Mouse (Mus musculus) E14TG2a.4 (cell line): ENCODE results near the gene Nexn.
A peak's percentile ranks its signal among the peaks of the same experiment; 100 is the strongest.

ENCODE experiments used
- H3K27me3 ChIP-seq: 2 replicates; pipeline ENCODE4 v1.6.1; 2014; ENCODE audit warnings: low read length, control low read depth; ENCODE audit not compliant: insufficient read depth
- H3K36me3 ChIP-seq: 2 replicates; pipeline ENCODE4 v1.6.1; 2014; ENCODE audit warnings: low read length, control low read depth; ENCODE audit not compliant: insufficient read depth
- H3K4me1 ChIP-seq: replicated peaks from 2 replicates; pipeline ENCODE4 v1.6.1; 2014; ENCODE audit warnings: low read depth, low read length, control low read depth
- H3K4me3 ChIP-seq: replicated peaks from 2 replicates; pipeline ENCODE4 v1.5.1; 2014; ENCODE audit warnings: mild to moderate bottlenecking, low read length
- H3K9me3 ChIP-seq: 2 replicates; pipeline ENCODE4 v1.6.1; 2014; ENCODE audit warnings: low read length, control low read depth
- CTCF ChIP-seq: conservative IDR thresholded peaks from 2 replicates; pipeline ENCODE4 v1.5.1; 2014; ENCODE audit warnings: low read length
- NANOG ChIP-seq: IDR thresholded peaks from 2 replicates; pipeline ENCODE4 v1.6.1; 2014; ENCODE audit warnings: borderline replicate concordance, low read length, mixed read lengths
- POU5F1 ChIP-seq: IDR thresholded peaks from 2 replicates; pipeline ENCODE4 v1.6.1; 2014; ENCODE audit warnings: low read length, borderline replicate concordance

The Nexn gene

DNA sequence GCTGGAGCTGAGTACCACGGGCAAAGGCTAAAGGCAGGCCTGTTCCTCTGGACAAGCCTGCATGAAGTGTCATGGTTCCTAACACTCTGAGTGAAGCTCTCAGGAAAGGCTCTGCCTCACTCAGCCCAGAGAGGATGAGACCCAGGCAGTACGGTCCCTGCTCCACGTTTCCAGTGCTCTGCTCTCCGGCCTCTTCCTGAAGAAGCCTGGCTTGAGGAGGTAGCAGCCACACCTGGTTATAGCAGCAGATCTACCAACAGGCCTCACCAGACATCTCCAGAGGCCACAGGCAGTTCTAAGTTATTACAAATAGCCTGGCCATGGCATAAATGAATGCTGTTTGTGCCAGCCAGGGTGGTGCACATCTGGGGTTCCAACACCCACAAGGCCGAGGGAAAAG, 22.1 kb upstream of the Nexn start:
- no peak overlapping the region for H3K4me3 ChIP-seq
- H3K27me3 ChIP-seq = no peaks in the 10 kb centered on the region
- peaks cover 19% of the 10 kb centered on the region; the same call in 1 of the 2 replicates for H3K4me1 ChIP-seq
- H3K9me3 ChIP-seq = no peaks in the 10 kb centered on the region
- TF ChIP-seq POU5F1 (no peak), CTCF (no peak), NANOG (no peak)
- peaks cover 73% of the 10 kb centered on the region for H3K36me3 ChIP-seq

DNA sequence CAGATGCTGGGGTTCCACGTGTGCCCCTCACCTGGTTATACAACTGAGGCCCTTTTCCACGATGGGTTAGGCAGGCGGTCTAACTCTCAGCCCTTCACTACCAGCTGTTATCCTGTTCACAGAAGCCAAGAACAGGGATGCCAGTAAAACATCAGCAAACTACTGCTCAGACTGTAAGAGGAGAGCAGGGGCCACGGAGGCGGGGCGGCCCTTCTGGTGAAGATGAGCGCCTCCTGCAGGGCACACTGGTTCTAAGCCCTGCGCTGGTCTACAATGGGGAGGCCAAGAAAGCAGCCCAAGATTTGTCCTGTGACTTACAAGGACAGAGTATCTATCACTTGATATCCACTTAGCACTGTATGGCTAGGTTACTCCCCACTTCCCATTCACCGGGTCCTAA, 21.7 kb upstream of the Nexn start:
- no peaks in the 10 kb centered on the region for H3K27me3 ChIP-seq
- TF ChIP-seq NANOG (no peak), CTCF (peak; percentile 45)
- no peaks in the 10 kb centered on the region for H3K9me3 ChIP-seq

GRCm38 (mm10) chr3:152284759-152285158, 18.6 kb upstream of the Nexn start:
- H3K4me1 ChIP-seq = peaks cover 11% of the 10 kb centered on the region; the same call in 1 of the 2 replicates
- H3K27me3 ChIP-seq = no peaks in the 10 kb centered on the region
- no peaks in the 10 kb centered on the region for H3K9me3 ChIP-seq
- peaks cover 79% of the 10 kb centered on the region for H3K36me3 ChIP-seq
- no peak overlapping the region for H3K4me3 ChIP-seq
- TF ChIP-seq NANOG = no peak
- no peak for TF ChIP-seq POU5F1
- TF ChIP-seq CTCF = no peak

More for the DNA sequence above, 21.7 kb upstream of the Nexn start:
- peaks cover 74% of the 10 kb centered on the region for H3K36me3 ChIP-seq
- no peak overlapping the region for H3K4me3 ChIP-seq
- H3K4me1 ChIP-seq = peaks cover 19% of the 10 kb centered on the region; the same call in 1 of the 2 replicates

DNA sequence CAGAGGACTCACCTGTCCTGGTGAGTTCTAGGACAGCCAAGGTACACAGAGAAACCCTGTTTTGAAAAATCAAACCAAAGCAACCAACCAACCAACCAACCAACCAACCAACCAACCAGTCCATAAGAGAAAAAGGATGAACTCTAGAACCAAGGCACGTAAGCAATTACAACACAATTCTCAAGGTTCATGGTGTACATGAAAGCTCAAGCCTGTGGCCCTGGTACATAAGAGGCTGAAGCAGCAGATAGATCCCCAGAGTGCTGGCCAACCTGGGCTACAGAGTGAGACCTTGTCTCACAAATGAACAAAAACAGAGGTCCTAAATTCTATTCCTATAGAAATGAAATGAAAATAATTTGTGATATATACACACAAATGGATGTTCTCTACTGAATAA, 18.2 kb upstream of the Nexn start:
- Histone ChIP-seq H3K4me3 (no peak overlapping the region), H3K9me3 (no peaks in the 10 kb centered on the region), H3K27me3 (no peaks in the 10 kb centered on the region), H3K36me3 (peaks cover 78% of the 10 kb centered on the region), H3K4me1 (peaks cover 11% of the 10 kb centered on the region; the same call in 1 of the 2 replicates)
- TF ChIP-seq NANOG (no peak), POU5F1 (no peak), CTCF (no peak)

DNA sequence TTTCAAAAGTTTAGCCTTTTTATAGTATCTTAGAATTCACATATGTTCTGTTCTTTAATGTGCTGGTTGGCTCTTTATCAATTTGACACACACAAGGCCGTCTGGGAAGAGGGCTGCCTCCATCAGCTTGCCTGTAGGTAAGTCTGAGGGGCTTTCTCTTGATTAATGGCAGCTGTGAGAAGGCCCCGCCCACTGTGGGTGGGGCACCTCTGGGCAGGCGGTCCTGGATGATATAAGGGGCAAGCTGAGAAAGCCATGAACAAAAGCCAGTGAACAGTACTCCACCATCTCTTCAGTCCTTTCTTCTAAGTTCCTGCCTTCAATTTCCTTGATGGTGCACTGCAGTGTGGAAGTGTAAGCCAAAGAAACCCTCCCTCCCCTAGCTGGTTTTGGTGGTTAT, 16.0 kb upstream of the Nexn start:
- no peaks in the 10 kb centered on the region for H3K27me3 ChIP-seq
- no peak overlapping the region for H3K4me3 ChIP-seq
- TF ChIP-seq CTCF = no peak
- TF ChIP-seq NANOG = no peak
- TF ChIP-seq POU5F1 = no peak
- H3K9me3 ChIP-seq = no peaks in the 10 kb centered on the region
- peaks cover 67% of the 10 kb centered on the region for H3K36me3 ChIP-seq
- H3K4me1 ChIP-seq = 0 out of 2 replicates have a peak, but pooled peaks cover 2% of the 10 kb centered on the region

DNA sequence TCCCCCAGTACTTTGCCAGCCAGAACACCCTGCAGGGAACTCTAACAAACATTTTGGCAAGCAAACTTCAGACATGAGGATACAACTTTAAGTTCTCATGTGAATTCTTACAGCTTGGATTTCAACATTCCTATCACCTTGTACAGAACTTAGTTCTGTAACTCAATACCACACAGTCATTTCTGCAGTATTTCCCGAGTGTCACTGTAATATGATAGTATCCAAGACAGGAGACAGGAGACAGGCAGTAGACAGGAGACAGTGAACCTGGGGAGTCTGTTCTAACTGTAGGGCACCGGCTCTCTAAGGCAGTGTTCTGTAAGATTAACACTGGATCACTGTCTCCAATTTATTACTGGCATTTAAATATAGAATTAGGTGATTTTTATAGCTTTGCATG, 12.3 kb upstream of the Nexn start:
- no peak overlapping the region for H3K4me3 ChIP-seq
- H3K4me1 ChIP-seq = 0 out of 2 replicates have a peak, but pooled peaks cover 2% of the 10 kb centered on the region
- TF ChIP-seq POU5F1 = no peak
- no peak for TF ChIP-seq NANOG
- TF ChIP-seq CTCF = no peak
- H3K36me3 ChIP-seq = peaks cover 51% of the 10 kb centered on the region
- no peaks in the 10 kb centered on the region for H3K9me3 ChIP-seq
- no peaks in the 10 kb centered on the region for H3K27me3 ChIP-seq

DNA sequence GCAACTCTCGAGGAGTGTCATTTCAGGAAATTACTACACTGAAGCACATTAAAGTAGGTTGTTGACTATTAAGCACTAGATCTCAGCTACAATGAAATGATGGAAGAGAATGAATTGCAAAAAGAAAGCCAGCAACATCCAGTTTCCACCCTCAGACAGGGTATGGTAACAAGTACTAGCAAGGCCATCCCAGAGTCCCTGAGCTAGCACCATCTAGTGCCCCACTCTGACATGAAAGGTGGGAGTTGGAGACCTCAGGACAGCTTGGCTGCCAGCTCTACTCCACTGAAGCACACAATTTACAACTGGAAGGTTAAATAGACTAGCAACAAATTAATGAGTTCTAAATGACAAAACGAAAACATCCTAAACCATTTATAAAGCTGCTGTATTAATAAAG, 11.8 kb upstream of the Nexn start:
- Histone ChIP-seq H3K4me3 (no peak overlapping the region), H3K4me1 (0 out of 2 replicates have a peak, but pooled peaks cover 2% of the 10 kb centered on the region), H3K9me3 (no peaks in the 10 kb centered on the region), H3K27me3 (no peaks in the 10 kb centered on the region), H3K36me3 (peaks cover 48% of the 10 kb centered on the region)
- no peak for TF ChIP-seq CTCF
- no peak for TF ChIP-seq NANOG
- TF ChIP-seq POU5F1 = no peak

GRCm38 (mm10) chr3:152276935-152277334, 10.8 kb upstream of the Nexn start:
- Histone ChIP-seq H3K4me1 (no peaks in the 10 kb centered on the region), H3K27me3 (no peaks in the 10 kb centered on the region), H3K36me3 (peaks cover 39% of the 10 kb centered on the region), H3K4me3 (no peak overlapping the region), H3K9me3 (0 out of 2 replicates have a peak, but pooled peaks cover 2% of the 10 kb centered on the region)
- TF ChIP-seq CTCF = no peak

DNA sequence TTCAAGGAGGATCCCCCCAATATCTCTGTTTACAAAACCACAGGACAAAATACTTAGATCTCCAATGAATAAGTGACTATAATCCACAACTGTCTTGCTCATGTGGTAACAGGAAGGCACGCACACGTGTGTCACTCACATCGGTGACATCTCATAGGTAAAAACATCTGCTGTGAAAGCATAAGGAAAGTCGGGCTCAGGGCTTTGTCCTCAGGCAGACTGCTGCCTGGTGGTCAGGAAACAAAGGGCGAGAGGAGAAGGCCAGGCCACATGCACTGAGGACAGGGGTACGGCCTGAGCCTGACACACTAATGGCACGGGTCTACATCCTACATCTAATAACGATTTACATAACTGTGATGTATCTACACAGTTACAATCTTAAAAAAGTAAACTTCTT, 8.9 kb upstream of the Nexn start:
- Histone ChIP-seq H3K9me3 (peaks cover 19% of the 10 kb centered on the region), H3K27me3 (no peaks in the 10 kb centered on the region), H3K4me1 (no peaks in the 10 kb centered on the region), H3K4me3 (no peak overlapping the region), H3K36me3 (peaks cover 25% of the 10 kb centered on the region)
- no peak for TF ChIP-seq POU5F1
- TF ChIP-seq NANOG = no peak
- TF ChIP-seq CTCF = no peak
